Mouse (Mus musculus): ENCODE measurements at regions not wholly inside any gene's neighbourhood (a gene's known extent, or its start where the extent isn't known, plus 50 kb on each side); places are given as distances from the start of the nearest gene placed in this dataset.

GRCm38 (mm10) chr10:125164671-125165070 is 224.6 kb downstream of the Slc16a7 start:
- Histone ChIP-seq H3K4me2 (no peak overlapping the region), H3K36me3 (no peaks in the 10 kb centered on the region), H3K27me3 (no peaks in the 10 kb centered on the region), H3K27ac (no peak overlapping the region), H3K9me3 (replicated peaks) (no peaks in the 10 kb centered on the region), H3K4me1 (no peaks in the 10 kb centered on the region), H3K4me3 (replicated peaks) (no peak overlapping the region), H3K9ac (no peak overlapping the region)
- ATAC-seq (replicated peaks; ENCODE audit: low FRiP score): no peak
- WGBS: 41% methylated on average over 3 of the region's 3 CpGs

GRCm38 (mm10) chr10:125161077-125161476 is 228.2 kb downstream of the Slc16a7 start:
- H3K9ac ChIP-seq: no peak overlapping the region
- no peaks in the 10 kb centered on the region for H3K9me3 ChIP-seq (replicated peaks)
- 58% methylated on average over 5 of the region's 5 CpGs for WGBS
- ATAC-seq (replicated peaks; ENCODE audit: low FRiP score): no peak
- H3K4me3 ChIP-seq (replicated peaks): no peak overlapping the region
- no peaks in the 10 kb centered on the region for H3K27me3 ChIP-seq
- no peak overlapping the region for H3K27ac ChIP-seq
- H3K4me2 ChIP-seq: no peak overlapping the region
- no peaks in the 10 kb centered on the region for H3K36me3 ChIP-seq
- H3K4me1 ChIP-seq: no peaks in the 10 kb centered on the region

GRCm38 (mm10) chr10:125148753-125149152 is 240.5 kb downstream of the Slc16a7 start:
- H3K36me3 ChIP-seq: no peaks in the 10 kb centered on the region
- ATAC-seq (replicated peaks; ENCODE audit: low FRiP score): no peak
- H3K9ac ChIP-seq: no peak overlapping the region
- no peak overlapping the region for H3K4me2 ChIP-seq
- WGBS: 72% methylated on average over 2 of the region's 2 CpGs
- H3K9me3 ChIP-seq (replicated peaks): no peaks in the 10 kb centered on the region
- no peaks in the 10 kb centered on the region for H3K4me1 ChIP-seq
- no peaks in the 10 kb centered on the region for H3K27me3 ChIP-seq
- H3K27ac ChIP-seq: no peak overlapping the region
- H3K4me3 ChIP-seq (replicated peaks): no peak overlapping the region

- H3K9me3 ChIP-seq (replicated peaks): no peaks in the 10 kb centered on the region
- H3K9ac ChIP-seq: no peak overlapping the region
- no peak overlapping the region for H3K4me3 ChIP-seq (replicated peaks)
- no peaks in the 10 kb centered on the region for H3K4me1 ChIP-seq
- no peak overlapping the region for H3K4me2 ChIP-seq
- H3K27me3 ChIP-seq: no peaks in the 10 kb centered on the region
- H3K36me3 ChIP-seq: no peaks in the 10 kb centered on the region
- no peak overlapping the region for H3K27ac ChIP-seq
- ATAC-seq (replicated peaks; ENCODE audit: low FRiP score): no peak
These were observed 242.0 kb downstream of the Slc16a7 start for GRCm38 (mm10) chr10:125147239-125147782.

GRCm38 (mm10) chr10:125146365-125146764 is 242.9 kb downstream of the Slc16a7 start:
- no peak for ATAC-seq (replicated peaks; ENCODE audit: low FRiP score)
- no peak overlapping the region for H3K27ac ChIP-seq
- no peak overlapping the region for H3K4me2 ChIP-seq
- no peaks in the 10 kb centered on the region for H3K36me3 ChIP-seq
- H3K9me3 ChIP-seq (replicated peaks): no peaks in the 10 kb centered on the region
- 77% methylated on average over 3 of the region's 3 CpGs for WGBS
- H3K4me1 ChIP-seq: no peaks in the 10 kb centered on the region
- H3K9ac ChIP-seq: no peak overlapping the region
- H3K4me3 ChIP-seq (replicated peaks): no peak overlapping the region
- H3K27me3 ChIP-seq: no peaks in the 10 kb centered on the region

- ATAC-seq (replicated peaks; ENCODE audit: low FRiP score): 0 out of 2 replicates have a peak, but pooled peaks have one; percentile 52
- no peaks in the 10 kb centered on the region for H3K4me1 ChIP-seq
- no peak overlapping the region for H3K4me2 ChIP-seq
- no peaks in the 10 kb centered on the region for H3K9me3 ChIP-seq (replicated peaks)
- H3K9ac ChIP-seq: no peak overlapping the region
- no peak overlapping the region for H3K27ac ChIP-seq
- 58% methylated on average over 4 of the region's 4 CpGs for WGBS
- H3K4me3 ChIP-seq (replicated peaks): no peak overlapping the region
- no peaks in the 10 kb centered on the region for H3K36me3 ChIP-seq
- H3K27me3 ChIP-seq: no peaks in the 10 kb centered on the region
These were observed 243.5 kb downstream of the Slc16a7 start for GRCm38 (mm10) chr10:125145809-125146208.

GRCm38 (mm10) chr10:125121762-125122161 is 267.5 kb downstream of the Slc16a7 start:
- ATAC-seq (replicated peaks; ENCODE audit: low FRiP score): no peak
- Histone ChIP-seq H3K9ac (no peak overlapping the region), H3K4me3 (replicated peaks) (no peak overlapping the region), H3K36me3 (no peaks in the 10 kb centered on the region), H3K27me3 (no peaks in the 10 kb centered on the region), H3K9me3 (replicated peaks) (no peaks in the 10 kb centered on the region), H3K27ac (no peak overlapping the region), H3K4me1 (no peaks in the 10 kb centered on the region), H3K4me2 (no peak overlapping the region)
- WGBS: 90% methylated on average over 5 of the region's 5 CpGs

GRCm38 (mm10) chr10:125114318-125114717 is 274.9 kb downstream of the Slc16a7 start:
- WGBS: 34% methylated on average over 1 of the region's 1 CpGs
- no peak overlapping the region for H3K4me2 ChIP-seq
- H3K27ac ChIP-seq: no peak overlapping the region
- no peaks in the 10 kb centered on the region for H3K36me3 ChIP-seq
- H3K4me1 ChIP-seq: no peaks in the 10 kb centered on the region
- 0 out of 2 replicates have a peak, but pooled peaks have one; percentile 18 for ATAC-seq (replicated peaks; ENCODE audit: low FRiP score)
- no peaks in the 10 kb centered on the region for H3K9me3 ChIP-seq (replicated peaks)
- no peak overlapping the region for H3K9ac ChIP-seq
- no peak overlapping the region for H3K4me3 ChIP-seq (replicated peaks)
- H3K27me3 ChIP-seq: no peaks in the 10 kb centered on the region

- H3K27ac ChIP-seq: no peak overlapping the region
- 59% methylated on average over 1 of the region's 1 CpGs for WGBS
These were observed 280.3 kb downstream of the Slc16a7 start for GRCm38 (mm10) chr10:125108986-125109385.

GRCm38 (mm10) chr10:125084975-125085374 is 304.3 kb downstream of the Slc16a7 start:
- ATAC-seq (replicated peaks; ENCODE audit: low FRiP score): no peak
- no peaks in the 10 kb centered on the region for H3K36me3 ChIP-seq
- no peaks in the 10 kb centered on the region for H3K9me3 ChIP-seq (replicated peaks)
- no peak overlapping the region for H3K27ac ChIP-seq
- no peak overlapping the region for H3K4me3 ChIP-seq (replicated peaks)
- H3K4me2 ChIP-seq: no peak overlapping the region
- H3K4me1 ChIP-seq: no peaks in the 10 kb centered on the region
- 85% methylated on average over 2 of the region's 2 CpGs for WGBS
- no peaks in the 10 kb centered on the region for H3K27me3 ChIP-seq
- no peak overlapping the region for H3K9ac ChIP-seq

More at GRCm38 (mm10) chr10:125108986-125109385, 280.3 kb downstream of the Slc16a7 start:
- Histone ChIP-seq H3K4me2 (no peak overlapping the region), H3K27me3 (no peaks in the 10 kb centered on the region), H3K9me3 (replicated peaks) (no peaks in the 10 kb centered on the region), H3K4me1 (no peaks in the 10 kb centered on the region), H3K36me3 (no peaks in the 10 kb centered on the region), H3K4me3 (replicated peaks) (no peak overlapping the region), H3K9ac (no peak overlapping the region)
- ATAC-seq (replicated peaks; ENCODE audit: low FRiP score): no peak

GRCm38 (mm10) chr10:125072401-125072800 is 316.9 kb downstream of the Slc16a7 start:
- 80% methylated on average over 5 of the region's 5 CpGs for WGBS
- no peak overlapping the region for H3K4me3 ChIP-seq (replicated peaks)

GRCm38 (mm10) chr10:125070246-125070645 is 319.0 kb downstream of the Slc16a7 start:
- no peak overlapping the region for H3K4me3 ChIP-seq (replicated peaks)
- H3K27me3 ChIP-seq: no peaks in the 10 kb centered on the region
- ATAC-seq (replicated peaks; ENCODE audit: low FRiP score): no peak
- H3K4me2 ChIP-seq: no peak overlapping the region
- no peaks in the 10 kb centered on the region for H3K9me3 ChIP-seq (replicated peaks)
- H3K27ac ChIP-seq: no peak overlapping the region
- H3K36me3 ChIP-seq: no peaks in the 10 kb centered on the region
- no peak overlapping the region for H3K9ac ChIP-seq
- 88% methylated on average over 4 of the region's 4 CpGs for WGBS
- no peaks in the 10 kb centered on the region for H3K4me1 ChIP-seq

More at GRCm38 (mm10) chr10:125072401-125072800, 316.9 kb downstream of the Slc16a7 start:
- no peak overlapping the region for H3K4me2 ChIP-seq
- H3K9me3 ChIP-seq (replicated peaks): no peaks in the 10 kb centered on the region
- no peak overlapping the region for H3K9ac ChIP-seq
- no peaks in the 10 kb centered on the region for H3K27me3 ChIP-seq
- no peaks in the 10 kb centered on the region for H3K4me1 ChIP-seq
- ATAC-seq (replicated peaks; ENCODE audit: low FRiP score): no peak
- H3K36me3 ChIP-seq: no peaks in the 10 kb centered on the region
- H3K27ac ChIP-seq: no peak overlapping the region

GRCm38 (mm10) chr10:125039290-125039689 is 350.0 kb downstream of the Slc16a7 start:
- no peaks in the 10 kb centered on the region for H3K9me3 ChIP-seq (replicated peaks)
- H3K4me2 ChIP-seq: no peak overlapping the region
- 79% methylated on average over 3 of the region's 3 CpGs for WGBS
- H3K9ac ChIP-seq: no peak overlapping the region
- no peaks in the 10 kb centered on the region for H3K27me3 ChIP-seq
- ATAC-seq (replicated peaks; ENCODE audit: low FRiP score): no peak
- no peak overlapping the region for H3K4me3 ChIP-seq (replicated peaks)
- H3K36me3 ChIP-seq: no peaks in the 10 kb centered on the region
- H3K4me1 ChIP-seq: no peaks in the 10 kb centered on the region
- H3K27ac ChIP-seq: no peak overlapping the region
